Mouse (Mus musculus) liver, embryonic 15.5 days (tissue): Measurements from ENCODE around the gene Grin2d. TPM values are rescaled to one million over a fixed set of nuclear protein-coding genes. Genes with fewer than 3 reads are reported as not detected.

Source experiments
- ATAC-seq: fragments of 200-750 bp; cut with Nextera tagmentation; 2 replicates; pipeline ENCODE4 v1.8.0; 2017; ENCODE audit warnings: moderate number of reproducible peaks, mild to moderate bottlenecking, moderate library complexity; ENCODE audit not compliant: insufficient read depth
- H3K27ac ChIP-seq: fragments of 300-500 bp; sonication (generic); replicated peaks from 2 replicates; pipeline ENCODE4 v1.5.1; 2015; ENCODE audit warnings: mild to moderate bottlenecking, inconsistent platforms
- H3K27me3 ChIP-seq: fragments of 300-500 bp; sonication (generic); 2 replicates; pipeline ENCODE4 v1.6.1; 2015; ENCODE audit warnings: mild to moderate bottlenecking, inconsistent platforms
- H3K36me3 ChIP-seq: fragments of 300-500 bp; sonication (generic); replicated peaks from 2 replicates; pipeline ENCODE4 v1.6.1; 2015; ENCODE audit warnings: moderate library complexity, mild to moderate bottlenecking, inconsistent platforms
- H3K4me1 ChIP-seq: fragments of 300-500 bp; sonication (generic); replicated peaks from 2 replicates; pipeline ENCODE4 v1.6.1; 2015; ENCODE audit warnings: inconsistent platforms
- H3K4me2 ChIP-seq: fragments of 300-500 bp; sonication (generic); 2 replicates; pipeline ENCODE4 v1.6.1; 2015; ENCODE audit warnings: moderate library complexity, mild to moderate bottlenecking, inconsistent platforms
- H3K4me3 ChIP-seq: fragments of 300-500 bp; sonication (generic); replicated peaks from 2 replicates; pipeline ENCODE4 v1.5.1; 2015; ENCODE audit warnings: mild to moderate bottlenecking, inconsistent platforms
- H3K9ac ChIP-seq: fragments of 300-500 bp; sonication (generic); 2 replicates; pipeline ENCODE4 v1.6.1; 2015; ENCODE audit warnings: moderate library complexity, mild to moderate bottlenecking, inconsistent platforms
- H3K9me3 ChIP-seq: fragments of 300-500 bp; sonication (generic); replicated peaks from 2 replicates; pipeline ENCODE4 v1.6.1; 2016; ENCODE audit warnings: inconsistent platforms
- WGBS: fragments of 180-500 bp; shearing (Covaris S2); methylation state at CpG from one replicate; pipeline ENCODE4 v1.1.7; 2015; ENCODE audit warnings: mixed read lengths; ENCODE audit not compliant: insufficient replicate concordance; 5-methylcytosine and 5-hydroxymethylcytosine counted together
- polyA plus RNA-seq: library from polyadenylated mRNA; unstranded; fragments of >200 nt; fragmentation: Nextera tagmentation; extraction: Ambion mirVana; gene quantifications from 2 replicates; pipeline ENCODE4 v1.2.1, GENCODE M21; 2015

Grin2d gene
- polyA plus RNA-seq, 1 experiment from 2014 or later, result 0.05 TPM

- H3K27me3 ChIP-seq, result peaks cover 81% of the 10 kb centered on the region
- H3K9me3 ChIP-seq, result no peaks in the 10 kb centered on the region
- H3K9ac ChIP-seq, result no peak overlapping the region
- H3K4me1 ChIP-seq, result peaks cover 6% of the 10 kb centered on the region; the same call in 1 of the 2 replicates
- no peak for ATAC-seq
- H3K36me3 ChIP-seq, result no peaks in the 10 kb centered on the region
- H3K27ac ChIP-seq, result no peak overlapping the region
- H3K4me3 ChIP-seq, result no peak overlapping the region
- WGBS, result 41% methylated on average over 6 of the region's 6 CpGs
- no peak overlapping the region for H3K4me2 ChIP-seq
These were observed 87.5 kb downstream of the Grin2d start for GRCm38 (mm10) chr7:45790721-45791120.

GRCm38 (mm10) chr7:45787642-45788041 lies 90.5 kb downstream of the Grin2d start:
- ATAC-seq, result no peak
- whole genome bisulfite sequencing, result 61% methylated on average over 22 of the region's 22 CpGs
- peaks cover 83% of the 10 kb centered on the region for H3K27me3 ChIP-seq
- H3K4me3 ChIP-seq, result no peak overlapping the region
- no peaks in the 10 kb centered on the region for H3K36me3 ChIP-seq
- H3K9ac ChIP-seq, result no peak overlapping the region
- no peak overlapping the region for H3K27ac ChIP-seq
- peaks cover 18% of the 10 kb centered on the region for H3K4me1 ChIP-seq
- no peak overlapping the region for H3K4me2 ChIP-seq
- no peaks in the 10 kb centered on the region for H3K9me3 ChIP-seq

DNA sequence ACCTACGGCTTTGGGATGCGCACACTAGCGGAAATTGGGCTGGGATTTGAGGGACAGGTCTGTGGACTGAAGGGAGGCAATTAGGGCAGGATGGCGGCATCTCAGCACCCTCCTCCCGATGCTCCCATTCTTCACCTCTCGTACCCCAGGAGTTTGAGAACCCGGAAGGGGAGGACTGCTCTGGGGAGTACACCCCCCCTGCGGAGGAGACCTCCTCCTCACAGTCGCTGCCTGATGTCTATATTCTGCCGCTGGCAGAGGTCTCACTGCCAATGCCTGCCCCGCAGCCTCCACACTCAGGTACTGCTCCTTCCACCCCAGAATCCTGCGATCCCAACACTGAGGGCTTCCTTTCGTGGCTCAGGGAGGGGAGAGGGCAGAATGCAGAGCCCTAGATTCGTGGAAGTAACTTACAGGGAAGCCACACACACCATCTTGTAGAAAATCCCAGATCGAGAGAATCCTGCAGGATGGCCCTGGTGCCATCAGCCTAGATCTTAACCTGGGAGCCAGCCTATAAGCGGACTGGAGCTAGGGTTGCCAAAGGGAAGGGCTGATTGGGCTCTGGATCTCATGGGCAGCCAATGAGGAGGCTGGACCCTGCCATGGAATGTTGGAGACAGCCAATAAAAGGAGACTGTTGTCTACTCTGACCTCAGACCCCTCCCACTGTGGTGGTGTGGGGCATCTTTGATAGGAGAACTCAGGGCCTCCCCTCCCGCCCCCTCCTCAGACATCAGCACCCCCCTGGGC lies 91.3 kb downstream of the Grin2d start:
- Histone ChIP-seq H3K27me3 (peaks cover 83% of the 10 kb centered on the region), H3K9ac (no peak overlapping the region)

DNA sequence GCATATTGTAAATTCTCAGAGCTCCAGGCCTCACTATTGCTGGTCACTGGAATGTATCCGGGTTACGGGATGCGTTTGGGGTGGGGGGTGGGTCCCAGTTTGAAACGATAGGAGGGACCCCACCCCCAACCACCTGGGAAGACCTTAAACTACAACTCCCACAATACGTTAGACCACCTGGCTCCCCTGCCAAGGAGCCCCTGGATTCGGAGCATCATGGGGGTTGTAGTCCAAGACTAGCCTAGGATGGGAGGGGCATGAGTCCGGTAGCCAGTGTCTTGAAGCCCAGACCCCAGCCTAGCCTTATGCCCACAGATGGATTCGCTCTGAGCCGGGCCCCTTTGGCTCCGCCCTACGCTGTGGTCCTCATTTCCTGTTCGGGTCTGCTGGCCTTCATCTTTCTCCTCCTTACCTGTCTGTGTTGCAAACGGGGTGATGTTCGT lies 92.0 kb downstream of the Grin2d start:
- no peak for ATAC-seq
- Histone ChIP-seq H3K36me3 (no peaks in the 10 kb centered on the region), H3K27ac (no peak overlapping the region), H3K4me2 (no peak overlapping the region; the same call in 1 of the 2 replicates), H3K9me3 (no peaks in the 10 kb centered on the region), H3K4me1 (peaks cover 18% of the 10 kb centered on the region), H3K4me3 (no peak overlapping the region), H3K9ac (no peak overlapping the region), H3K27me3 (peaks cover 81% of the 10 kb centered on the region)
- 6% methylated on average over 14 of the region's 14 CpGs for WGBS

More for the DNA sequence above, 91.3 kb downstream of the Grin2d start:
- Histone ChIP-seq H3K36me3 (no peaks in the 10 kb centered on the region), H3K9me3 (no peaks in the 10 kb centered on the region), H3K4me3 (no peak overlapping the region), H3K4me2 (no peak overlapping the region), H3K4me1 (peaks cover 18% of the 10 kb centered on the region), H3K27ac (no peak overlapping the region)
- WGBS, result 9% methylated on average over 17 of the region's 17 CpGs
- no peak for ATAC-seq

DNA sequence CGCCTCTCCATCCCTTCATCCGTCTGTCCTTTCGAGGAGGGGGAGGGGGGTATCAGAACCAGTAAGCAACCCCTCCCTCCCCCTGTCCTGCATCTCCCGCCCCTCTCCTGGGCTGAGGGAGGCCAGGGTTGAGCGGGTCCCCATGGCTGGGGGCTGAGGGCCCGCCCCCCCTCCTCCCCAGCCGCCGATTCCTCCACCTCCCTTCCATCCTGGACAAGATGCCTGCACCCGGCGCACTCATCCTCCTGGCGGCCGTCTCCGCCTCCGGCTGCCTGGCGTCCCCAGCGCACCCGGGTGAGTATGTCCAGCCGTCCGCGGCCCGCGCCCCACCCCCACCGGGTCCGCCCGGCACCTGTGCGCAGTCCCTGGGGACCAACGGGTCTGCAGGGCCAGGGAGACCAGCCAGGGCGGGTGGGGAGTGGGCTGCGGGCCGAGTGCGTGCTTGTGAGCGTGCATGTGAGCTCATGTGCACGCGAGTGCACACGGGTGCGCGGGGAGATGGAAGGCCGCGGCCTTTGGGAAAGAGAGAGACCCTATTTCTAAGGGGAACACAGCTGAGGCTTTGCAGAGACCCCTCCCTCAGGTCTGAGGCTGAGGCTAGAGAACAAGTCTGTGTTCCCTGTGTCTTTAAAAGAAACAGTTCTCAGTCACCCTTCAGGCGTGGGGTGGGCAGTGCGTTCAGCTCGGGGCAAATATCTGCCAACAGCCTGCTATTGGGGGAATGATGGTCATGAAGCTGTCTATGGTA lies 92.6 kb downstream of the Grin2d start:
- 2% methylated on average over 40 of the region's 42 CpGs for WGBS
- Histone ChIP-seq H3K4me1 (peaks cover 18% of the 10 kb centered on the region), H3K4me2 (peak overlapping the region; percentile 15; the same call in 1 of the 2 replicates), H3K9me3 (no peaks in the 10 kb centered on the region), H3K9ac (no peak overlapping the region), H3K36me3 (no peaks in the 10 kb centered on the region), H3K27ac (no peak overlapping the region), H3K27me3 (peaks cover 80% of the 10 kb centered on the region), H3K4me3 (peak overlapping the region; percentile 18; the same call in 1 of the 2 replicates)
- ATAC-seq, result no peak

DNA sequence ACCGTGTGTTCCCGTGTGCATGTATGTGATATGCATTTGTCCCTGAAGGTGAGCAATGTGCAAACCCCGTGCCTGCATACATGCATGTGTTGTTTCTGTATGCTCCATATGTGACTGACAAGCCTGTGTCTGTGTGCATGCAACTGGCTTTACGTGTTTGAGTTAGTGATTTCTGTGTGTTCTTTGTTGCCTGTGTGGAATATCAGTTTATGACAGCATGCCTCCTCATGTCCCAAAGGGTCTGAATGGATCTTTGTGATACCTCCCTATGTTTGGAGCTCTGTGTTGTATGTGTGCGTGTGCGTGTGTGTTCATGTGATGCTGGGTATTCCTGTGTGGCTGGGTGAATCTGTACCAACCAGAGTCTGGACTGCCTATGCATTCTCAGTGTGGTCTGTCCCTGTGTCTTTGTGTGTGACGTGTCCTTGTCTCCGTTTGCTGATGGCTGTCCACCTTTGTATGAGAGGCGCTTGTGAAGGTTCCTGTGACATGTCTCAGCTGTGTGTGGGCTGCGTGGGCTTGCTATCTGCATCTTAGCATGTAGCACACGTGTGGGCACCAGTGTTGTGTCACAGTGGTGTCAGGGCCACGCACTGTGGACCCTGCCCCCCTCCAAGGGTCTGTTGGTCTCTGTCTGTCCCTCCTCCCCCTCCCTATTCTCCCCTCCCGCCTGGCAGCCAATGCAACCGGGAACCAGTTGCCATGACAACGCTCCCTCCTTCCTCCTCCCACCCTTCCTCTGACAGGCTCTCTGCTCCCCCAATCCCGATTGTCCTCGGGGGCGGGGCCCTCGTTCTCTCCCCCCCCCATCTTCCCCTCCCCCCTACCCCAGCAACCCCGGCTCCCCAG lies 93.4 kb downstream of the Grin2d start, which contains the start of gene Sult2b1:
Gene Sult2b1, minus strand, starts transcription at position 146 of the 849 bp plus-strand sequence.
- H3K36me3 ChIP-seq, result no peaks in the 10 kb centered on the region
- 23% methylated on average over 20 of the region's 20 CpGs for WGBS
- H3K27ac ChIP-seq, result no peak within 1 kb of the TSS
- peaks cover 81% of the 10 kb centered on the region for H3K27me3 ChIP-seq
- peak within 1 kb of the TSS; percentile 72 for H3K4me2 ChIP-seq
- no peak for ATAC-seq
- H3K4me1 ChIP-seq, result peaks cover 18% of the 10 kb centered on the region
- peak within 1 kb of the TSS; percentile 23; the same call in 1 of the 2 replicates for H3K9ac ChIP-seq
- peak within 1 kb of the TSS; percentile 56 for H3K4me3 ChIP-seq
- H3K9me3 ChIP-seq, result no peaks in the 10 kb centered on the region

DNA sequence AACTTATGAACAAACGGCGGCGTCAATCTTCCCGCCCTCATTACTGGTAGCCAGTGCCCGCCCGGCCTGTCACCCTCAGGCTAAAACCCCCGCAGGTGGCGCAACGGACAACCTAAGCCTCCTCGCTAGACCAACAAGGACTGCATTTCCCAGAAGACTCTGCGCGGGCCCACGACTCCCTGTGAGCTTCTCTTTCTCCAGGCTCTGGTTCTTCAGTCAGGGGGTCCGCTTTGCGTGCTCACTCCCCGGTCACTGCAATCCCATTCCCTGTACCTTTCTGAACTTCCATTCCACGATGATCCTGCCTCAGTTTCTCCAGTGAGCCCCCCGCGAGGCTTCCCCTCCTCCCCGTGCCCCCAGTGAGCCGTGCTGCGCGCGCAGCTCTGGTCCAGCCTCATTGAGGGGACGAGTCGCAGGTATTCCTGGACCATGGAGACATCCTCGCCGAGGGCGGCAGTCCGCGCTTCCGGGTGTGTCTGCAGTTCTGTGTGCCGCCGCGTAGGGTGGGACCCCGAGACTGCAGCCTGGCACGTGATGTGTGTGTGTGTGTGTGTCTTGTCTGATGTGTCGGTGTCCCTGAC lies 94.6 kb downstream of the Grin2d start, which contains the start of gene Lmtk3:
Gene Lmtk3, plus strand, starts transcription at position 228 of the 581 bp plus-strand sequence.
- H3K4me1 ChIP-seq, result peaks cover 23% of the 10 kb centered on the region
- peak within 1 kb of the TSS; percentile 56 for H3K4me3 ChIP-seq
- H3K9ac ChIP-seq, result peak within 1 kb of the TSS; percentile 23; the same call in 1 of the 2 replicates
- WGBS, result under 1% methylated on average over 38 of the region's 38 CpGs
- peak within 1 kb of the TSS; percentile 72 for H3K4me2 ChIP-seq
- no peak within 1 kb of the TSS for H3K27ac ChIP-seq
- peaks cover 85% of the 10 kb centered on the region for H3K27me3 ChIP-seq
- H3K9me3 ChIP-seq, result no peaks in the 10 kb centered on the region
- no peaks in the 10 kb centered on the region for H3K36me3 ChIP-seq
- ATAC-seq, result peak; percentile 41

DNA sequence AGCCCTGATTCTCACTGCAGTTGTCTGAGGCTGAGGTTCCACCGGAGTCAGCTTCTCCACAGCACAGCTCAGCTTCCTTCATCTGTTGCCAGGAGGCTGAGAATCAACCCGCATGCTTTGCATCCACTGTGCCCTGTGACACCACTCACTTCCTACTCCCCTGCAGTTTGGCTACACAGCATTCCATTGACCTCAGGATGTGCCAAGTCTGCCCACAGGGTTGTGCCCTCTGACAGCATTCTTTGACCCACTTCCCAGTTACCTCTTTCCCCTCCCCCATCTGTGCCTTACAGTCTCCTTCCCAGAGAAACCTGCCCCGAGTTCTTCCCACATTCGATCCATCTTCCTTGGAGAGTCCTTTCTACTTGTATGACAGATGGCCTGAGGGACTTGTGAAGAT lies 95.9 kb downstream of the Grin2d start:
- Histone ChIP-seq H3K27me3 (peaks cover 80% of the 10 kb centered on the region), H3K9ac (no peak overlapping the region), H3K27ac (no peak overlapping the region), H3K4me2 (no peak overlapping the region), H3K36me3 (no peaks in the 10 kb centered on the region), H3K4me3 (no peak overlapping the region), H3K4me1 (peaks cover 23% of the 10 kb centered on the region), H3K9me3 (no peaks in the 10 kb centered on the region)
- WGBS, result 46% methylated on average over 4 of the region's 4 CpGs
- no peak for ATAC-seq
